Mouse (Mus musculus) B cell, adult (primary cell): Measurements from ENCODE around the gene Epb41l3. TPM values are rescaled to one million over a fixed set of nuclear protein-coding genes. Genes with fewer than 3 reads are reported as not detected.

Experiments
- total RNA-seq: library from RNA; stranded (reverse); gene quantifications from 4 replicates; pipeline ENCODE4 v1.2.4, GENCODE M21; 2023; ENCODE audit not compliant: inconsistent age

Epb41l3 gene
- total RNA-seq, result 1.3 to 2.6 TPM (median 1.5 TPM) in 4 replicates

DNA sequence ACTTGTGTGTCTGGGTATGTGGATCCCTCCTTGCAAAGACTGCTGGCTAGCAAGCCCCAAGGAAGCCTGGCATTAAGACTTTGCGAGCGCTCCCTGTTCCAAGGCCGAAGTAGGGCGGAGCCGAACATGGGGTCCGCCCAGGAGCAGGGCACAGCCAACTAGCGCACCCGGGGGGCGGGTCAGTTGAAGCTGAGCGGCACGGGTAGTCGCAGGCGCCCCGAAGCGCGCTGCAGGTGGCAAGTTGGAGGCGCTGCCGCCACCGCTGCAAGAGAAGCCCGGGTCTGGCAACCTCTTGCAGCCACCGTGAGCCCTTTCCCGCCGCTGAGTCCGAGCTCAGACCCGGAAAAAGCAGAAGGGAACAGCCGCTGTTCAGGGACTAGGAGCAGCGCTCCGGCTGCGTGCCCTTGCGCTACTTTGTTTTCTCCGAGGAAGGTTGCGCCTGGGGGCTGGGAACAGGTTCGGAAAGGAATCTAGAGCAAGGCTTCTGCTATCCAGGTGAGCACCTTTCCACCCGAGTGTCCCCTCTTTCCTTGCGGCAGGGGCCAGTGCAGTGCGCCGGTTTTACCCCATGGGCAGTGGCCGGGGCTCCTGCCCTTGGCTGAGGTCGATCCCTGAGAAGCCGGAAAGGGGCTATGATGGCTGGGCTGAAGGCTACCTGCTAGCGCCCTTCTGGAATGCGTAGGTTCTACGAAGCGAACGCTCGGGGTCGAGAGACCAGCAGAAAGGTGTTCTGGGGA, at the start of gene Epb41l3:
Gene Epb41l3, plus strand, starts transcription at position 183 of the 737 bp plus-strand sequence.

Other genes starting within 250 kb of the Epb41l3 start
- gene Tmem200c, start 249.1 kb upstream of the Epb41l3 start, total RNA-seq, result not detected in 4 replicates